Mouse (Mus musculus) forelimb bud, embryonic 11.5 days (tissue): ENCODE measurements around the gene Ucn2.

Source experiments
- DNase-seq: peaks from one replicate; pipeline ENCODE4 v3.0.0-alpha.2; 2012; ENCODE audit warnings: low read depth, low spot score

Gene Ucn2

GRCm38 (mm10) chr9:108992085-108992469 lies 6.3 kb downstream of the Ucn2 start:
- no peak for DNase-seq

- no peak for DNase-seq
Measured at GRCm38 (mm10) chr9:108992620-108993361, 7.0 kb downstream of the Ucn2 start.

GRCm38 (mm10) chr9:108996411-108996810 lies 10.6 kb downstream of the Ucn2 start:
- DNase-seq, result no peak

GRCm38 (mm10) chr9:108998287-108999166 lies 12.7 kb downstream of the Ucn2 start:
- no peak for DNase-seq

- no peak for DNase-seq
Measured at GRCm38 (mm10) chr9:108999167-108999526, 13.3 kb downstream of the Ucn2 start.

- peak; percentile 69 for DNase-seq
Measured at GRCm38 (mm10) chr9:109000726-109001125, 14.9 kb downstream of the Ucn2 start.

- peak; percentile 49 for DNase-seq
Measured at GRCm38 (mm10) chr9:109003201-109003600, 17.4 kb downstream of the Ucn2 start.

GRCm38 (mm10) chr9:109007025-109007780 lies 21.4 kb downstream of the Ucn2 start:
- no peak for DNase-seq

- DNase-seq, result no peak
Measured at GRCm38 (mm10) chr9:109008081-109008480, 22.3 kb downstream of the Ucn2 start.

GRCm38 (mm10) chr9:109008994-109009635 lies 23.3 kb downstream of the Ucn2 start:
- no peak for DNase-seq

GRCm38 (mm10) chr9:109009636-109010315 lies 24.0 kb downstream of the Ucn2 start:
- DNase-seq, result no peak

- no peak for DNase-seq
Measured at GRCm38 (mm10) chr9:109010316-109010690, 24.5 kb downstream of the Ucn2 start.

GRCm38 (mm10) chr9:109015397-109015796 lies 29.6 kb downstream of the Ucn2 start:
- no peak for DNase-seq

GRCm38 (mm10) chr9:109016973-109017604 lies 31.3 kb downstream of the Ucn2 start:
- DNase-seq, result no peak

- DNase-seq, result no peak
Measured at GRCm38 (mm10) chr9:109021428-109021827, 35.6 kb downstream of the Ucn2 start.

GRCm38 (mm10) chr9:109022866-109023685 lies 37.3 kb downstream of the Ucn2 start:
- DNase-seq, result no peak

- no peak for DNase-seq
Measured at GRCm38 (mm10) chr9:109027521-109027920, 41.7 kb downstream of the Ucn2 start.

- DNase-seq, result no peak
Measured at GRCm38 (mm10) chr9:109028421-109028820, 42.6 kb downstream of the Ucn2 start.

- DNase-seq, result no peak
Measured at GRCm38 (mm10) chr9:109028919-109029318, 43.1 kb downstream of the Ucn2 start.

- no peak for DNase-seq
Measured at GRCm38 (mm10) chr9:109030312-109030711, 44.5 kb downstream of the Ucn2 start.
